Mouse (Mus musculus) MEL (cell line): ENCODE measurements at regions not wholly inside any gene's neighbourhood (a gene's known extent, or its start where the extent isn't known, plus 50 kb on each side); places are given as distances from the start of the nearest gene placed in this dataset.

Experiments used
- DNase-seq: peaks from one replicate; pipeline ENCODE4 v3.0.0; 2011; ENCODE audit warnings: low read depth, low spot score
- H3K27ac ChIP-seq: 2 replicates; pipeline ENCODE4 v1.5.1; 2012; ENCODE audit warnings: low read depth, mild to moderate bottlenecking, control low read depth, low read length, moderate library complexity; ENCODE audit not compliant: control insufficient read depth
- H3K27me3 ChIP-seq, 2 experiments: fragments of 150-350 bp in 1 of 2; sonication (generic) in 1 of 2; 2 replicates each; pipeline ENCODE4 v1.6.1; 2012; ENCODE audit warnings: low read length in 2 of 2, mild to moderate bottlenecking in 2 of 2, improper control_type of control experiment in 1 of 2, moderate library complexity in 1 of 2; ENCODE audit not compliant: insufficient read depth in 2 of 2, control insufficient read depth in 1 of 2
- H3K36me3 ChIP-seq, 2 experiments: 2 replicates each; pipeline ENCODE4 v1.6.1; 2012 to 2014; ENCODE audit warnings: low read length in 2 of 2, improper control_type of control experiment in 1 of 2, inconsistent platforms in 1 of 2, mild to moderate bottlenecking in 1 of 2; ENCODE audit not compliant: insufficient read depth in 2 of 2, control insufficient read depth in 1 of 2
- H3K4me1 ChIP-seq, 2 experiments: fragments of 150-350 bp in 1 of 2; sonication (generic) in 1 of 2; 2 replicates each; pipeline ENCODE4 v1.6.1; 2012; ENCODE audit warnings: low read length in 2 of 2, improper control_type of control experiment in 1 of 2, mild to moderate bottlenecking in 1 of 2; ENCODE audit not compliant: insufficient read depth in 2 of 2, control insufficient read depth in 1 of 2
- H3K4me3 ChIP-seq, 2 experiments: fragments of 150-350 bp in 1 of 2; sonication (generic) in 1 of 2; 2 replicates each; pipeline ENCODE4 v1.5.1; 2012; ENCODE audit warnings: low read depth in 2 of 2, low read length in 2 of 2, mild to moderate bottlenecking in 2 of 2, moderate library complexity in 2 of 2, control low read depth in 1 of 2, improper control_type of control experiment in 1 of 2; ENCODE audit not compliant: control insufficient read depth in 1 of 2, insufficient read depth in 1 of 2
- H3K79me2 ChIP-seq: 2 replicates; pipeline ENCODE4 v1.6.1; 2012; ENCODE audit warnings: mild to moderate bottlenecking, low read length, moderate library complexity; ENCODE audit not compliant: control insufficient read depth, poor library complexity, insufficient read depth
- H3K9ac ChIP-seq: 2 replicates; pipeline ENCODE4 v1.6.1; 2012; ENCODE audit warnings: low read depth, mild to moderate bottlenecking, control low read depth, low read length, moderate library complexity; ENCODE audit not compliant: control insufficient read depth, poor library complexity, severe bottlenecking
- H3K9me3 ChIP-seq: fragments of 150-350 bp; sonication (generic); replicated peaks from 2 replicates; pipeline ENCODE4 v1.6.1; 2012; ENCODE audit warnings: mild to moderate bottlenecking, low read length, improper control_type of control experiment, moderate library complexity; ENCODE audit not compliant: insufficient read depth
- BHLHE40 ChIP-seq: IDR thresholded peaks from 2 replicates; pipeline ENCODE4 v1.6.1; 2012; ENCODE audit warnings: low read depth, mild to moderate bottlenecking, inconsistent platforms, low read length, improper control_type of control experiment, borderline replicate concordance
- CHD2 ChIP-seq: IDR thresholded peaks from 2 replicates; pipeline ENCODE4 v1.6.1; 2011; ENCODE audit warnings: low read length, improper control_type of control experiment
- CTCF ChIP-seq, 3 experiments: IDR thresholded peaks in 2 of 3; conservative IDR thresholded peaks in 1 of 3; 2 replicates each; pipeline ENCODE4 v1.5.1; 2011 to 2012; ENCODE audit warnings: low read length in 3 of 3, low read depth in 2 of 3, mild to moderate bottlenecking in 2 of 3, improper control_type of control experiment in 1 of 3, inconsistent platforms in 1 of 3, mixed read lengths in 1 of 3, moderate library complexity in 1 of 3; ENCODE audit not compliant: control insufficient read depth in 1 of 3, insufficient read depth in 1 of 3, poor library complexity in 1 of 3, severe bottlenecking in 1 of 3
- ETS1 ChIP-seq: IDR thresholded peaks from 2 replicates; pipeline ENCODE4 v1.6.1; 2012; ENCODE audit warnings: low read depth, mild to moderate bottlenecking, inconsistent platforms, low read length, improper control_type of control experiment, moderate library complexity
- GABPA ChIP-seq: IDR thresholded peaks from 2 replicates; pipeline ENCODE4 v1.6.1; 2012; ENCODE audit warnings: low read depth, mild to moderate bottlenecking, inconsistent platforms, low read length, improper control_type of control experiment, moderate library complexity
- MAX ChIP-seq: IDR thresholded peaks from 2 replicates; pipeline ENCODE4 v1.6.1; 2011; ENCODE audit warnings: low read length, improper control_type of control experiment
- MEF2A ChIP-seq: IDR thresholded peaks from 2 replicates; pipeline ENCODE4 v1.6.1; 2014; ENCODE audit warnings: low read depth, mild to moderate bottlenecking, inconsistent platforms, low read length, improper control_type of control experiment; ENCODE audit not compliant: poor library complexity, insufficient replicate concordance, severe bottlenecking; ENCODE audit errors: extremely low read depth
- MXI1 ChIP-seq: IDR thresholded peaks from 2 replicates; pipeline ENCODE4 v1.6.1; 2011; ENCODE audit warnings: mild to moderate bottlenecking, low read depth, low read length, improper control_type of control experiment
- NRF1 ChIP-seq: IDR thresholded peaks from 2 replicates; pipeline ENCODE4 v1.6.1; 2014; ENCODE audit warnings: low read depth, mild to moderate bottlenecking, inconsistent platforms, low read length, improper control_type of control experiment, moderate library complexity; ENCODE audit not compliant: poor library complexity, insufficient read depth, severe bottlenecking
- POLR2A ChIP-seq, 2 experiments: IDR thresholded peaks; 2 replicates each; pipeline ENCODE4 v1.6.1; 2011 to 2012; ENCODE audit warnings: low read length in 2 of 2, mild to moderate bottlenecking in 2 of 2, control low read depth in 1 of 2, improper control_type of control experiment in 1 of 2, low read depth in 1 of 2, moderate library complexity in 1 of 2; ENCODE audit not compliant: control insufficient read depth in 1 of 2, insufficient read depth in 1 of 2, poor library complexity in 1 of 2
- RCOR1 ChIP-seq: IDR thresholded peaks from 2 replicates; pipeline ENCODE4 v1.6.1; 2012; ENCODE audit warnings: low read depth, mild to moderate bottlenecking, inconsistent platforms, low read length, improper control_type of control experiment
- SIN3A ChIP-seq: IDR thresholded peaks from 2 replicates; pipeline ENCODE4 v1.6.1; 2012; ENCODE audit warnings: low read length, improper control_type of control experiment, inconsistent platforms
- SMC3 ChIP-seq: IDR thresholded peaks from 2 replicates; pipeline ENCODE4 v1.6.1; 2011; ENCODE audit warnings: low read depth, low read length, improper control_type of control experiment
- TCF12 ChIP-seq: IDR thresholded peaks from 2 replicates; pipeline ENCODE4 v1.6.1; 2014; ENCODE audit warnings: low read depth, mild to moderate bottlenecking, inconsistent platforms, low read length, improper control_type of control experiment, moderate library complexity
- UBTF ChIP-seq: IDR thresholded peaks from 2 replicates; pipeline ENCODE4 v1.6.1; 2012; ENCODE audit warnings: low read depth, mild to moderate bottlenecking, inconsistent platforms, low read length, improper control_type of control experiment, moderate library complexity, borderline replicate concordance; ENCODE audit not compliant: insufficient read depth
- ZNF384 ChIP-seq: IDR thresholded peaks from 2 replicates; pipeline ENCODE4 v1.6.1; 2012; ENCODE audit warnings: low read depth, mild to moderate bottlenecking, inconsistent platforms, low read length, improper control_type of control experiment

- Histone ChIP-seq H3K9me3 (no peaks in the 10 kb centered on the region), H3K4me1 (no peaks in the 10 kb centered on the region), H3K27ac (no peak overlapping the region), H3K79me2 (no peaks in the 10 kb centered on the region), H3K9ac (no peak overlapping the region), H3K36me3 (no peaks in the 10 kb centered on the region), H3K27me3 (no peaks in the 10 kb centered on the region), H3K4me3 (no peak overlapping the region)
- TF ChIP-seq MEF2A: no peak
- no peak for TF ChIP-seq ETS1
- TF ChIP-seq UBTF: no peak
- TF ChIP-seq NRF1: no peak
- TF ChIP-seq BHLHE40: no peak
- no peak for TF ChIP-seq SMC3
- TF ChIP-seq TCF12: no peak
- no peak for TF ChIP-seq CTCF (IDR thresholded peaks at IDR 0.05 in 2 of 3, conservative IDR thresholded peaks at IDR 0.05 in 1 of 3; ENCODE audit: control insufficient read depth in 1 of 3, insufficient read depth in 1 of 3, low read depth in 2 of 3, low read length in 3 of 3, poor library complexity in 1 of 3, severe bottlenecking in 1 of 3)
- TF ChIP-seq SIN3A: no peak
- TF ChIP-seq MAX: no peak
- no peak for TF ChIP-seq CHD2
- TF ChIP-seq MXI1: no peak
- no peak for TF ChIP-seq GABPA
- TF ChIP-seq POLR2A (IDR thresholded peaks at IDR 0.05; ENCODE audit: control insufficient read depth in 1 of 2, insufficient read depth in 1 of 2, low read depth in 1 of 2, low read length in 2 of 2, poor library complexity in 1 of 2): no peak
- no peak for TF ChIP-seq RCOR1
- TF ChIP-seq ZNF384: no peak
- DNase-seq: no peak
Observed at GRCm38 (mm10) chr17:61018647-61019046, 1862.5 kb downstream of the Efna5 start.
